Mouse (Mus musculus): ENCODE measurements at regions not wholly inside any gene's neighbourhood (a gene's known extent, or its start where the extent isn't known, plus 50 kb on each side); places are given as distances from the start of the nearest gene placed in this dataset.

DNA sequence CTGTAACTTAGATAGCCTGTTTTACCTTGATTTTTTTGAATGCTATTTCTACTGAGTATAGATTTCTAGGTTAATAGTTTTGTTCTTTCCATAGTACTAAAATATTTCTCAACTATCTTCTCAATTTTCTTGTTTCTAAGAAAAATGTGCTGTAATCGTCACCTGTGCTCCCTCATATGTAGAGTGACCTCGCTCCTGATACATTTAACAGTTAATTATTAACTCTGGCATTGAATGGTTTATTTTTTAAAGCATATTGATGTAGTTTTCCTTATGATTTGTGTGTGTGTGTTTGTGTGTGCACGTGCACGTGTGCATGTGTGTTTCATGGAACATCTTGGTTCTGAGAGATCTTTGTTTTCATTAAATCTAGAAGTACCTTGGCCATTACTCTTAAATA is 158.7 kb upstream of the Gm15217 start:
- Histone ChIP-seq H3K4me3 (ENCODE audit: low read depth, low read length) (no peak overlapping the region), H3K36me3 (ENCODE audit: control insufficient read depth, insufficient read depth, low read length) (no peaks in the 10 kb centered on the region), H3K4me2 (replicated peaks; ENCODE audit: low read depth, low read length) (no peak overlapping the region), H3K27me3 (ENCODE audit: control insufficient read depth, insufficient read depth, low read length) (no peaks in the 10 kb centered on the region), H3K9me3 (ENCODE audit: control insufficient read depth, low read depth, low read length) (no peaks in the 10 kb centered on the region), H3K9ac (replicated peaks; ENCODE audit: low read depth, low read length) (no peak overlapping the region), H3K4me1 (ENCODE audit: control insufficient read depth, insufficient read depth, low read length) (no peaks in the 10 kb centered on the region), H3K27ac (ENCODE audit: low read length) (no peak overlapping the region)
- no peak for ATAC-seq (ENCODE audit: insufficient number of reproducible peaks, insufficient read depth, low FRiP score, low read depth)
- WGBS: 65% methylated on average over 4 of the region's 4 CpGs

DNA sequence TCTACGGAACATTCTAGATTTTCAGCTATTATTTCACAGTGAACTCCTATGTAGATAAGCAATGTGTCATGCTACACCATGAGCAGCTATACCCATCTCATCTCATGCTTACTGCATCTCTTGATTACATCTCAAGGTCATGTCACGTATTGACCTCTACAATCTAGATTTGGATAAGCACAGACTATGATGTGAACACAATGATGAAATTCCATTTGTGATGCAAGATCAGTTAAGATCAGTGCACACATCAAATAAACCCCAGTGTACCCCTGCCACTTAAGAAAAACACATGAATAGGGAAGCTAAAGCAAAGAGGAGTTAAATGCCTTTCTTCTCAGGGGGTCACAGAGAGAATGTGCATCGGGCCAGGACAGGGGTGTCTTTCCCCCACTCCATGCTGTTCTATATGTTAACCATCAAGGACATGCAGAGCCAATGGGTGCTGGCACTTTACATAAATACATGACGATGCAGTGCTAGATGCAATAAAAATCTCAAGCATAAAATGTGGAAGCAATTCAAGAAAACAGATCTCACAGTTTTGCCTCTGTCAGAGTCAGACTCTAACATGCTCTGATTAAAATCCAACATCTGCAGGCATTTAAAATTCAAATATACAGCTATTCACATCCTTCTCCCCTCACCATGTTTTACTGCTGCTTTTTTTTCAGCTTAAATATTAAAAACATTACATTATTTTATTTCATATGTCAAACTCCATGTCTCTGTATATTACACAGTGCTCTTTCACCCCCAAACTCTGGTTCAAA is 157.1 kb upstream of the Gm15217 start:
- WGBS: 76% methylated on average over 4 of the region's 4 CpGs
- H3K27ac ChIP-seq (ENCODE audit: low read length): no peak overlapping the region
- no peak for ATAC-seq (ENCODE audit: insufficient number of reproducible peaks, insufficient read depth, low FRiP score, low read depth)
- H3K9me3 ChIP-seq (ENCODE audit: control insufficient read depth, low read depth, low read length): no peaks in the 10 kb centered on the region
- H3K27me3 ChIP-seq (ENCODE audit: control insufficient read depth, insufficient read depth, low read length): no peaks in the 10 kb centered on the region
- H3K4me3 ChIP-seq (ENCODE audit: low read depth, low read length): no peak overlapping the region
- no peak overlapping the region for H3K9ac ChIP-seq (replicated peaks; ENCODE audit: low read depth, low read length)
- no peak overlapping the region for H3K4me2 ChIP-seq (replicated peaks; ENCODE audit: low read depth, low read length)
- no peaks in the 10 kb centered on the region for H3K36me3 ChIP-seq (ENCODE audit: control insufficient read depth, insufficient read depth, low read length)
- no peaks in the 10 kb centered on the region for H3K4me1 ChIP-seq (ENCODE audit: control insufficient read depth, insufficient read depth, low read length)

DNA sequence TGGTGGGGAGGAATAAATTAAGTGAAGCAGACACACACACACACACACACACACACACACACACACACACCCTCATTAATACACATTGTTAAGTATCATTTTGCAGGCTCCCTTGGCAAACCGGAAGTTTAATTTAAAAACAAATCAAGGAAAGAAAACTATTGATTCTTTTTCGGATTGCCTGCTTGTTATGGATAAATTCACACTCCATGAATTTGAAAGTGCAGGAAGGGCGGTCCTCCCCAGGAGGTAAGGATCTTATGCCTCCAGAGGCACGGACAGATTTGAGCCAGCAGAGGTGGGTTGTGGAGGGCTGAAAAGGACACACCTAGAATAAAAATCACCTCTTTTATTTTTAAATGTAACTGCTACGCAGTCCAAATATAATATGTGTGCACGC is 156.2 kb upstream of the Gm15217 start:
- H3K4me2 ChIP-seq (replicated peaks; ENCODE audit: low read depth, low read length): no peak overlapping the region
- H3K27ac ChIP-seq (ENCODE audit: low read length): no peak overlapping the region
- H3K4me3 ChIP-seq (ENCODE audit: low read depth, low read length): no peak overlapping the region
- H3K4me1 ChIP-seq (ENCODE audit: control insufficient read depth, insufficient read depth, low read length): no peaks in the 10 kb centered on the region
- no peak for ATAC-seq (ENCODE audit: insufficient number of reproducible peaks, insufficient read depth, low FRiP score, low read depth)
- no peaks in the 10 kb centered on the region for H3K36me3 ChIP-seq (ENCODE audit: control insufficient read depth, insufficient read depth, low read length)
- H3K9me3 ChIP-seq (ENCODE audit: control insufficient read depth, low read depth, low read length): no peaks in the 10 kb centered on the region
- no peaks in the 10 kb centered on the region for H3K27me3 ChIP-seq (ENCODE audit: control insufficient read depth, insufficient read depth, low read length)
- WGBS: 75% methylated on average over 6 of the region's 6 CpGs
- no peak overlapping the region for H3K9ac ChIP-seq (replicated peaks; ENCODE audit: low read depth, low read length)

DNA sequence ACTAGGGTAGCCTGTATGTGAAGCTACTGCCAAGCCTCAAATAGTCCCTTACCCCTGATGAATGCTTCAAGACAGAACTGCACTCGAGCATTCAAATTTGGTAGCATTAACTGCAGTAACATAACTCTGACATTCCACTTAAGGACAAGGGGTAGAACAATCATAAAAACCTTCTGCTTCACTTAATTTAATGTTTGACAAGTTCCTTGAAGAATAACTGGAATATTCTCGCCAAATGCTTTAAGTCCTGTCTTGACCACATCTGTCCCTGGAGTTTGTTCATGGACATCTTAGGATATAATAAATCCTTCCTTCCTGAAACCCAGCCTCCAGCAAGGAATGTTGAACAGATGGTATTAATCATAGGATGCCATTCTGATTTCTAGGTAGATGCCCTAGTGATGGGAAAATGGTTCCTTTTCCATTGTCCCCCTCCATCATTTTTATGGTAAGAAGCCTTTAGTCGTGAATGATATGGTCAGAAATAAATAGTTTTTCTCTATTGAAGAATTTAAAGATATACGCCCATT is 154.7 kb upstream of the Gm15217 start:
- Histone ChIP-seq H3K27ac (ENCODE audit: low read length) (no peak overlapping the region), H3K4me2 (replicated peaks; ENCODE audit: low read depth, low read length) (no peak overlapping the region), H3K27me3 (ENCODE audit: control insufficient read depth, insufficient read depth, low read length) (no peaks in the 10 kb centered on the region), H3K9me3 (ENCODE audit: control insufficient read depth, low read depth, low read length) (no peaks in the 10 kb centered on the region), H3K9ac (replicated peaks; ENCODE audit: low read depth, low read length) (no peak overlapping the region), H3K4me3 (ENCODE audit: low read depth, low read length) (no peak overlapping the region), H3K36me3 (ENCODE audit: control insufficient read depth, insufficient read depth, low read length) (no peaks in the 10 kb centered on the region), H3K4me1 (ENCODE audit: control insufficient read depth, insufficient read depth, low read length) (no peaks in the 10 kb centered on the region)
- WGBS: 56% methylated on average over 4 of the region's 4 CpGs
- no peak for ATAC-seq (ENCODE audit: insufficient number of reproducible peaks, insufficient read depth, low FRiP score, low read depth)

DNA sequence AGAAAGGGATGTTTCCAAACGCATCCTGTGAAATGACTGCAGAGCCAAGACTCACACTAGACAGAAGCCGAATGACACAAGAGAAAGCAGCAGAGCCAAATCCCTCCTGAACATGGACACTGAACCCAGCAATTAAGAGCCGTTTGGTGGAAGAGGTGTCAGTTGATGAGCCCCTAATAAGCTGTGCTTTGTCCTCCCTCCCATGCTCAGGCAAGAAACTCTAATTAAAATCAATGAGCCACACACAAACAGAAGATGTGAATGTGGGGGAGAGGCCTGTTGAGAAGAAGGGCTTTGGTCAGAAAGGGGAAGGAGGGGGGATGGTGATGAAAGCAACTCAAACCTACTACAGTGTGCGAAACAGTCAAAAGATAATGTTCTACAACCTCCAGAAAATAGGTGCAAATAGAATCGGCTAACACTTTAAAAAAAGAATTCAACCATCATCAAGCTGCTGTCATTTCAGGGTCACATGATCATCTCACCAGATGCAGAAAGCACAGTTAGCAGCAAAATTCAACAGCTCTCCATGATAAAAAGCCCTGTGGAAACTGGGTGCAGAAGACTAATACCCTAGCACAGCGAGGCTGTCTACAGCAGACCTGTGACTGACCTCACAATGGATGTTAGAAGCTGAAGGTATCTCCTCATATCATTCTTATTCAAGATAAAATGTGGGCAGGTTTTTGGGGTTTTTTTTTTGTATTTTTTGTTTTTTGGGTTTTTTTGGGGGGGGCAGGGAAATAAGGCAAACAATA is 153.2 kb upstream of the Gm15217 start:
- Histone ChIP-seq H3K27ac (ENCODE audit: low read length) (no peak overlapping the region), H3K9ac (replicated peaks; ENCODE audit: low read depth, low read length) (no peak overlapping the region), H3K4me2 (replicated peaks; ENCODE audit: low read depth, low read length) (no peak overlapping the region), H3K36me3 (ENCODE audit: control insufficient read depth, insufficient read depth, low read length) (no peaks in the 10 kb centered on the region), H3K4me1 (ENCODE audit: control insufficient read depth, insufficient read depth, low read length) (no peaks in the 10 kb centered on the region), H3K9me3 (ENCODE audit: control insufficient read depth, low read depth, low read length) (no peaks in the 10 kb centered on the region), H3K27me3 (ENCODE audit: control insufficient read depth, insufficient read depth, low read length) (no peaks in the 10 kb centered on the region), H3K4me3 (ENCODE audit: low read depth, low read length) (no peak overlapping the region)
- 61% methylated on average over 6 of the region's 6 CpGs for WGBS
- no peak for ATAC-seq (ENCODE audit: insufficient number of reproducible peaks, insufficient read depth, low FRiP score, low read depth)

DNA sequence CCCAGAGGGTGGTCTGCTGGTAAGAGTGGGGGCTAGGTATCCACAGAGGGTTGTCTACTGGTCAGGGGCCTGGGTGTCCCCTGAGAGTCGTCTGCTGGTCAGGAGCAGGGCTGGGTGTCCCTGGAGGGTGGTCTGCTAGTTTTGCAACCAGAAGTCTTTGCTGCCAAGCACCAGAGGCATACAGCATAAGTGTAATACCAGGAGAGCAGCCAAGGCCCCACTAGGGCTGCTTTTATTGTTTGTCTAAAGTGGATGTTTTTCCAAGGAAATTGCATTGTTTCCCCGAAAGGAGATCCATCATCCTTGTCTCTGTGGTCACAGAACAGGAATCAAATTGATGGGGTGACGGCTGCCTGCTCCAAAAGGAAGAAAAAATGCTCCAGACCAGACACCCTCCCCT is 145.2 kb upstream of the Gm15217 start:
- WGBS: 50% methylated on average over 3 of the region's 3 CpGs

DNA sequence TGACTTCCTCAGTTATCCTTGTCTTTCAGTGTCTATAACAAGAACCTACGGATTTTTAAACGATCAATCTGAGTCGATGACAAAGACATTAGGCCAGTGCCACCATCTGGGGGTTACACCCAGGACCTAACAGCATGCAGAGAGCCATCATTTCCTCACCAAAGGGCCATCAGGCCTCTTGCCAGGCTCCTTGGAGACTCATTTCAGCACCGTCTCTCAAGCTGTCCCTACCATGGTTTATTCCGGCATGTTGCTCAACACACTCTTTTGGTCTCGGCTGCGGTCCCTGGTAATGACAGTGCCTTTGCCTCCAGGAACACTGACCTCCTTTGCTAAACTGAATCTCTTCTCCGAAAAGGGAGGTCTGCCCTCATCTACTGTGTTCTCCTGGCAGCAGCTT is 144.4 kb upstream of the Gm15217 start:
- Histone ChIP-seq H3K27me3 (ENCODE audit: control insufficient read depth, insufficient read depth, low read length) (no peaks in the 10 kb centered on the region), H3K4me2 (replicated peaks; ENCODE audit: low read depth, low read length) (no peak overlapping the region), H3K36me3 (ENCODE audit: control insufficient read depth, insufficient read depth, low read length) (no peaks in the 10 kb centered on the region), H3K4me1 (ENCODE audit: control insufficient read depth, insufficient read depth, low read length) (no peaks in the 10 kb centered on the region), H3K4me3 (ENCODE audit: low read depth, low read length) (no peak overlapping the region), H3K9ac (replicated peaks; ENCODE audit: low read depth, low read length) (no peak overlapping the region), H3K27ac (ENCODE audit: low read length) (no peak overlapping the region), H3K9me3 (ENCODE audit: control insufficient read depth, low read depth, low read length) (no peaks in the 10 kb centered on the region)
- 96% methylated on average over 8 of the region's 8 CpGs for WGBS
- ATAC-seq (ENCODE audit: insufficient number of reproducible peaks, insufficient read depth, low FRiP score, low read depth): no peak

More for the DNA sequence above, 145.2 kb upstream of the Gm15217 start:
- H3K36me3 ChIP-seq (ENCODE audit: control insufficient read depth, insufficient read depth, low read length): no peaks in the 10 kb centered on the region
- H3K4me2 ChIP-seq (replicated peaks; ENCODE audit: low read depth, low read length): no peak overlapping the region
- H3K4me1 ChIP-seq (ENCODE audit: control insufficient read depth, insufficient read depth, low read length): no peaks in the 10 kb centered on the region
- H3K27me3 ChIP-seq (ENCODE audit: control insufficient read depth, insufficient read depth, low read length): no peaks in the 10 kb centered on the region
- no peak overlapping the region for H3K4me3 ChIP-seq (ENCODE audit: low read depth, low read length)
- ATAC-seq (ENCODE audit: insufficient number of reproducible peaks, insufficient read depth, low FRiP score, low read depth): no peak
- no peaks in the 10 kb centered on the region for H3K9me3 ChIP-seq (ENCODE audit: control insufficient read depth, low read depth, low read length)
- no peak overlapping the region for H3K9ac ChIP-seq (replicated peaks; ENCODE audit: low read depth, low read length)
- no peak overlapping the region for H3K27ac ChIP-seq (ENCODE audit: low read length)

DNA sequence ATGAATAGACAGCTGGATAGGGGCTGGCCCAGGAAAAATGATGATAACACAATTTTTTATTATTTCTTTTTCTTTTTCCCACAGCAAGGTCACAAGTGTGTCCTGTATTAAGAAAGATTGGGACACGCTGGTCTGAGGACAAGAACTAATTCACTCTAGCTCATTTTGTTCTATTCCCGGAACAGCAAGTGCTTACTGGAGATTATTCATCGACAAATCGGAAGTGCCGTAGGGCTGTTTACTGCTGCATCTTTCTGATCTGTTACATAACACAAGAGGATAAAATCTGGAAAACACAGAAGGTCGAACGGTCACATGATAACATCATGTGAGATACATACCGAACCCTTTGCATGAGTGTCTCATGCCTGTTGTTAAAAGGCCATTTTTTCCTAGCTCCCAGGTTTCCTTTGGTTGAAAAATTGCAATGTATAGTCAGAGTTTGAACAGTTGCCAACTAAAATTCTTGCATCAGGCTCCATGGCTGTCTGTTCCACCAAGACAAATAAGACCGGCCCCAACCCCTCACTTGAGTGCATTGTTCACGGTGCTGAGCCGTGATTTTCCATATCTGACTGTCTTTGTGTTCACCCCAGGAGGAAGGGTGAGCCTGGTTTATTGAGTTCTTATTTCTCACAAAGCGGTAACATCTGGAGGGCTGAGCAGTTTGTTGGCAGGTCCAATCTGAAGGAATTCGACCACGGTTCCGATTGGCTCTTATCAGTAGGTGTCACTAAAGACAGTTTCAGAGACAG is 139.0 kb upstream of the Gm15217 start:
- Histone ChIP-seq H3K27me3 (ENCODE audit: control insufficient read depth, insufficient read depth, low read length) (no peaks in the 10 kb centered on the region), H3K9me3 (ENCODE audit: control insufficient read depth, low read depth, low read length) (no peaks in the 10 kb centered on the region), H3K27ac (ENCODE audit: low read length) (no peak overlapping the region), H3K4me1 (ENCODE audit: control insufficient read depth, insufficient read depth, low read length) (no peaks in the 10 kb centered on the region), H3K4me2 (replicated peaks; ENCODE audit: low read depth, low read length) (no peak overlapping the region), H3K4me3 (ENCODE audit: low read depth, low read length) (no peak overlapping the region), H3K36me3 (ENCODE audit: control insufficient read depth, insufficient read depth, low read length) (no peaks in the 10 kb centered on the region), H3K9ac (replicated peaks; ENCODE audit: low read depth, low read length) (no peak overlapping the region)
- ATAC-seq (ENCODE audit: insufficient number of reproducible peaks, insufficient read depth, low FRiP score, low read depth): peak; percentile 46; the same call in 1 of the 2 replicates
- WGBS: 66% methylated on average over 15 of the region's 15 CpGs

Data from stomach, embryonic 14.5 days (tissue).